Mouse (Mus musculus) layer of hippocampus, postnatal 36 days (tissue): ENCODE results near the gene Gpatch4. TPM values are rescaled to one million over a fixed set of nuclear protein-coding genes. Genes with fewer than 3 reads are reported as not detected.

Experiments used
- DNase-seq, 2 experiments: peaks; one replicate each; pipeline ENCODE4 v3.0.0; 2022
- total RNA-seq, 2 experiments: library from RNA; stranded (reverse); gene quantifications; 2 replicates each; pipeline ENCODE4 v1.2.3; 2021

Gpatch4 gene
- total RNA-seq, 2 experiments from 2014 or later, result 14.5 to 17.8 TPM

- no peak for DNase-seq
These were observed 54.8 kb downstream of the Gpatch4 start for GRCm38 (mm10) chr3:88097666-88098065.

GRCm38 (mm10) chr3:88100251-88100650 is 57.3 kb downstream of the Gpatch4 start:
- no peak for DNase-seq

GRCm38 (mm10) chr3:88101736-88102135 is 58.8 kb downstream of the Gpatch4 start:
- no peak for DNase-seq

- no peak for DNase-seq
These were observed 59.3 kb downstream of the Gpatch4 start for GRCm38 (mm10) chr3:88102196-88102595.

- DNase-seq, result no peak
These were observed 59.7 kb downstream of the Gpatch4 start for GRCm38 (mm10) chr3:88102611-88103010.

Other genes with a start within 250 kb of the Gpatch4 start
- gene Ntrk1, start 247.9 kb upstream of the Gpatch4 start, total RNA-seq, result under 1 TPM in 1 of 2 experiments, not detected in 1; 0.12 TPM
- under 1 TPM; 0.15 TPM for gene Insrr, start 246.2 kb upstream of the Gpatch4 start, total RNA-seq
- gene Pear1, start 218.8 kb upstream of the Gpatch4 start, total RNA-seq, result 10 to 100 TPM in 1 of 2 experiments, 1 to 10 TPM in 1; 8.0 to 10.4 TPM
- not detected for gene Sh2d2a, start 196.4 kb upstream of the Gpatch4 start, total RNA-seq
- gene Prcc, start 157.5 kb upstream of the Gpatch4 start, total RNA-seq, result 10 to 100 TPM; 58.3 to 58.6 TPM
- 100 to 1,000 TPM; 140 to 149 TPM for gene Hdgf, start 136.8 kb upstream of the Gpatch4 start, total RNA-seq
- gene Mrpl24, start 123.6 kb upstream of the Gpatch4 start, total RNA-seq, result 10 to 100 TPM; 54.7 to 59.8 TPM
- gene Isg20l2, start 112.8 kb upstream of the Gpatch4 start, total RNA-seq, result 10 to 100 TPM; 15.0 TPM
- 10 to 100 TPM; 23.5 to 27.9 TPM for gene Rrnad1, start 112.4 kb upstream of the Gpatch4 start, total RNA-seq
- 1 to 10 TPM; 1.3 to 3.5 TPM for gene Crabp2, start 94.4 kb upstream of the Gpatch4 start, total RNA-seq
- gene Nes, start 72.0 kb upstream of the Gpatch4 start, total RNA-seq, result 1 to 10 TPM; 4.0 to 5.4 TPM
- 100 to 1,000 TPM; 296 to 327 TPM for gene Bcan, start 42.9 kb upstream of the Gpatch4 start, total RNA-seq
- gene Hapln2, start 15.5 kb upstream of the Gpatch4 start, total RNA-seq, result 10 to 100 TPM; 14.9 to 18.0 TPM
- gene Naxe, start 15.4 kb downstream of the Gpatch4 start, total RNA-seq, result 10 to 100 TPM; 77.7 to 78.1 TPM
- not detected for gene Ttc24, start 35.2 kb downstream of the Gpatch4 start, total RNA-seq
- gene Iqgap3, start 38.9 kb downstream of the Gpatch4 start, total RNA-seq, result under 1 TPM; 0.37 to 0.53 TPM
- gene Mef2d, start 99.3 kb downstream of the Gpatch4 start, total RNA-seq, result 100 to 1,000 TPM; 191 to 207 TPM
- gene Rhbg, start 211.6 kb downstream of the Gpatch4 start, total RNA-seq, result not detected
- under 1 TPM; 0.47 to 0.76 TPM for gene Gm38392, start 244.1 kb downstream of the Gpatch4 start, total RNA-seq